Comparison of ENCODE assay signal across 9 mouse cellular contexts in genomic region chr5:104115118-104115517, GRCm38 (mm10). TPM values are rescaled to one million over a fixed set of nuclear protein-coding genes. Genes with fewer than 3 reads are reported as not detected.
DNase-seq lines count a peak whose midpoint lies in the region; ATAC-seq lines count a peak whose summit lies in the region.
"Had no signal": no experiment of that assay in that cellular context is flagged by ENCODE, and none has a peak within 500 bp of the region (broad histone marks: within the 10 kb centered on the region; RNA-seq: fewer than 3 reads in every experiment).

No protein-coding gene starts in this region.

- 30% methylated on average over 14 of the region's 14 CpGs for WGBS in midbrain, embryonic 15.5 days

- intact Hi-C loops in heart, postnatal 25 days (cut with DNase I) = no loop called here

- ATAC-seq in midbrain, embryonic 15.5 days (replicated peaks) = peak; percentile 28

- peaks cover 33% of the 10 kb centered on the region for H3K4me1 ChIP-seq in midbrain, embryonic 15.5 days

- H3K36me3 ChIP-seq in midbrain, embryonic 15.5 days (replicated peaks) = no peaks in the 10 kb centered on the region

- H3K27ac ChIP-seq in midbrain, embryonic 15.5 days = peak overlapping the region; percentile 65

- peak; percentile 57 to 71 for DNase-seq in adrenal gland, adult (ENCODE audit: inconsistent age in 2 of 2, low spot score in 1 of 2)
- DNase-seq in adrenal gland, postnatal 4 days (ENCODE audit: low spot score in 2 of 2) = no peak
- peak; percentile 76 to 77 for DNase-seq in right cerebral cortex, postnatal 10 days (ENCODE audit: low spot score in 2 of 2)
- DNase-seq in right cerebral cortex, adult 18-20 months = no peak
- DNase-seq in heart, postnatal 25 days (ENCODE audit: low spot score) = peak; percentile 79
- peak; percentile 56 to 69 for DNase-seq in layer of hippocampus, postnatal 10 days (ENCODE audit: low spot score in 2 of 2)
- DNase-seq in yolk sac, embryonic 10.5 days (ENCODE audit: low spot score) = no peak

- no peak overlapping the region for H3K4me3 ChIP-seq in midbrain, embryonic 15.5 days

- H3K4me2 ChIP-seq in midbrain, embryonic 15.5 days = no peak overlapping the region

- no peak overlapping the region for H3K9ac ChIP-seq in midbrain, embryonic 15.5 days

- no peaks in the 10 kb centered on the region for H3K9me3 ChIP-seq in midbrain, embryonic 15.5 days

- no peaks in the 10 kb centered on the region for H3K27me3 ChIP-seq in midbrain, embryonic 15.5 days (replicated peaks)

RNA-seq across cellular contexts. Expression of gene Sparcl1, which starts 1.6 kb away (rescaled TPM):
- 10 to 100 TPM; 83.2 to 85.6 TPM for total RNA-seq in adrenal gland, postnatal 4 days (2021)
- 100 to 1,000 TPM; 191 to 258 TPM for total RNA-seq in heart, postnatal 25 days (2021)
- 1,000 to 10,000 TPM; 1,050 to 1,141 TPM for total RNA-seq in layer of hippocampus, postnatal 10 days (2021)
- 167 and 185 TPM in 2 replicates for polyA plus RNA-seq in midbrain, embryonic 15.5 days (2015; fragmentation: Nextera tagmentation; extraction: Ambion mirVana)

RNA-seq across cellular contexts. Expression of gene Gm17660, which starts 37.7 kb away (rescaled TPM):
- total RNA-seq in adrenal gland, postnatal 4 days (2021) = not detected
- total RNA-seq in heart, postnatal 25 days (2021) = not detected
- total RNA-seq in layer of hippocampus, postnatal 10 days (2021) = not detected
- 0.63 TPM in 1 of 2 replicates, not detected in the other for polyA plus RNA-seq in midbrain, embryonic 15.5 days (2015; fragmentation: Nextera tagmentation; extraction: Ambion mirVana)
- total RNA-seq: adrenal gland, adult 18-20 months had no signal

RNA-seq across cellular contexts. Expression of gene Dspp, which starts 55.4 kb away (rescaled TPM):
- total RNA-seq in adrenal gland, postnatal 4 days (2021) = not detected
- not detected for total RNA-seq in heart, postnatal 25 days (2021)
- not detected for total RNA-seq in layer of hippocampus, postnatal 10 days (2021)
- 0.04 TPM in 1 of 2 replicates, not detected in the other for polyA plus RNA-seq in midbrain, embryonic 15.5 days (2015; fragmentation: Nextera tagmentation; extraction: Ambion mirVana)
- total RNA-seq: adrenal gland, adult 18-20 months had no signal

Comparison
In these comparisons a context has a peak if more than half of its experiments do, and no peak if none do; other contexts are left out.
1. DNase-seq: peak in adrenal gland, adult (2 of 2), right cerebral cortex, postnatal 10 days (2 of 2), heart, postnatal 25 days (single experiment) and layer of hippocampus, postnatal 10 days (2 of 2); none in adrenal gland, postnatal 4 days (0 of 2), right cerebral cortex, adult 18-20 months (single experiment) and yolk sac, embryonic 10.5 days (single experiment).
2. RNA of gene Sparcl1, which starts 1.6 kb away (total RNA-seq): 1,050 to 1,141 TPM in layer of hippocampus, postnatal 10 days; 191 to 258 TPM in heart, postnatal 25 days and 83.2 to 85.6 TPM in adrenal gland, postnatal 4 days; every median in the first group is over 4 times any median in the second.